Mouse (Mus musculus): ENCODE measurements around the gene Celf5. TPM values are rescaled to one million over a fixed set of nuclear protein-coding genes. Genes with fewer than 3 reads are reported as not detected.

The Celf5 gene
- polyA plus RNA-seq, 1 experiment = 57.3 TPM

- H3K4me1 ChIP-seq (ENCODE audit: control insufficient read depth, insufficient read depth, low read length) = peaks cover 49% of the 10 kb centered on the region
- peak; percentile 87 to 89 for DNase-seq
- 2% methylated on average over 45 of the region's 89 CpGs for WGBS
Measured at GRCm38 (mm10) chr10:81430141-81430830, 52.2 kb downstream of the Celf5 start.

DNA sequence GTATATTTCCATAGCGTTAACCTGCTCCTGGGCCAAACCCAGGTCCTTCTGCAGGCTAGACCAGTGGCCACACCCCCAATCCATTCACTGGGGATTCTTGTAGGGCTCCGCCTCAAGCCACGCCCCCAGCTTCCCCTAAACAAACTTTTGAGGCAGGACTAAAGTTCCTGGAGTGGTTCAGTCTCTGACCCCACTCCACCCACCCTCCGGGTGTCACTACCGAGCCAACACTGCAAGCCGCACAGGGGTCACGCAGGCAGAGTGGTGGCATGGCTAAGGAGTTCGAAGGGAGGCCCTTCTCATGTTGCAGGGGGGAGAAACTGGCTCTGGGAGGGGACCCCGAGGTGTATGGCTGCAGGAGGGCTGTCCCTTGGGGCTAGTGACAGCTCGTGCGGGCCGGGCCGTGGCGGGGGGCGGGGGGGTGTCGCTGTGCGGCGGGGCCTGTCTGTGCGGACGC is 52.9 kb downstream of the Celf5 start:
- DNase-seq = peak; percentile 72 to 76
- TF ChIP-seq CTCF (IDR thresholded peaks at IDR 0.05; ENCODE audit: borderline replicate concordance, insufficient read depth, low read depth, low read length) (no peak), POLR2A (IDR thresholded peaks at IDR 0.05; ENCODE audit: borderline replicate concordance, insufficient read depth, low read length) (no peak)
- Histone ChIP-seq H3K4me1 (ENCODE audit: control insufficient read depth, insufficient read depth, low read length) (peaks cover 43% of the 10 kb centered on the region), H3K27me3 (ENCODE audit: control insufficient read depth, insufficient read depth, low read length) (no peaks in the 10 kb centered on the region), H3K27ac (ENCODE audit: insufficient read depth, low read length) (peak overlapping the region; percentile 79; the same call in 1 of the 2 replicates), H3K4me3 (replicated peaks; ENCODE audit: insufficient read depth, low read depth, low read length) (peak overlapping the region; percentile 83)
- WGBS = under 1% methylated on average over 20 of the region's 20 CpGs

More at GRCm38 (mm10) chr10:81430141-81430830, 52.2 kb downstream of the Celf5 start:
- peak overlapping the region; percentile 83 for H3K4me3 ChIP-seq (replicated peaks; ENCODE audit: insufficient read depth, low read depth, low read length)
- peak overlapping the region; percentile 91 for H3K27ac ChIP-seq (ENCODE audit: insufficient read depth, low read length)
- TF ChIP-seq POLR2A (IDR thresholded peaks at IDR 0.05; ENCODE audit: borderline replicate concordance, insufficient read depth, low read length) = peak; percentile 19; the same call in 1 of the 2 replicates
- no peak for TF ChIP-seq CTCF (IDR thresholded peaks at IDR 0.05; ENCODE audit: borderline replicate concordance, insufficient read depth, low read depth, low read length)
- no peaks in the 10 kb centered on the region for H3K27me3 ChIP-seq (ENCODE audit: control insufficient read depth, insufficient read depth, low read length)

GRCm38 (mm10) chr10:81429092-81429491 is 53.4 kb downstream of the Celf5 start:
- TF ChIP-seq POLR2A (IDR thresholded peaks at IDR 0.05; ENCODE audit: borderline replicate concordance, insufficient read depth, low read length) (no peak), CTCF (IDR thresholded peaks at IDR 0.05; ENCODE audit: borderline replicate concordance, insufficient read depth, low read depth, low read length) (no peak)
- 47% methylated on average over 2 of the region's 2 CpGs for WGBS
- DNase-seq = peak; percentile 25 to 35
- peak overlapping the region; percentile 3 for H3K4me3 ChIP-seq (replicated peaks; ENCODE audit: insufficient read depth, low read depth, low read length)
- no peaks in the 10 kb centered on the region for H3K27me3 ChIP-seq (ENCODE audit: control insufficient read depth, insufficient read depth, low read length)
- peaks cover 38% of the 10 kb centered on the region for H3K4me1 ChIP-seq (ENCODE audit: control insufficient read depth, insufficient read depth, low read length)
- no peak overlapping the region for H3K27ac ChIP-seq (ENCODE audit: insufficient read depth, low read length)

DNA sequence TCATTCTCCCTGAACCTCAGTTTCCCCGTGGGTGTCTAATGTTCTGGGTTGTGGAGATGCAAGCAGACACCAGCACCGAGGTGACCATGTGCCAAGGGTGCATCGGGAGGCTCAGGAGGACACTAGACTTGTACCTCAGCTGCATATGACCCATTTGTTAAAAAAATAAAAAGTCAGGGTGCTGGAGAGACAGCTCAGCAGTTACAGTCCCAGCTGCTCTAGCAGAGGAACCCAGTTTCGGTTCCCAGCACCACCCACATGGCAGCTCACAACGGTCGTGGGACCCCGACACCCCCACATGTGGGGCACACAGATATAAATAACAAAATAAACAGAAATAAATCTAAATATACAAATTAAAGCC is 54.0 kb downstream of the Celf5 start:
- no peak overlapping the region for H3K27ac ChIP-seq (ENCODE audit: insufficient read depth, low read length)
- TF ChIP-seq POLR2A (IDR thresholded peaks at IDR 0.05; ENCODE audit: borderline replicate concordance, insufficient read depth, low read length) (no peak), CTCF (IDR thresholded peaks at IDR 0.05; ENCODE audit: borderline replicate concordance, insufficient read depth, low read depth, low read length) (no peak)
- no peaks in the 10 kb centered on the region for H3K27me3 ChIP-seq (ENCODE audit: control insufficient read depth, insufficient read depth, low read length)
- DNase-seq = no peak
- H3K4me1 ChIP-seq (ENCODE audit: control insufficient read depth, insufficient read depth, low read length) = peaks cover 38% of the 10 kb centered on the region
- WGBS = 65% methylated on average over 7 of the region's 7 CpGs
- H3K4me3 ChIP-seq (replicated peaks; ENCODE audit: insufficient read depth, low read depth, low read length) = no peak overlapping the region

DNA sequence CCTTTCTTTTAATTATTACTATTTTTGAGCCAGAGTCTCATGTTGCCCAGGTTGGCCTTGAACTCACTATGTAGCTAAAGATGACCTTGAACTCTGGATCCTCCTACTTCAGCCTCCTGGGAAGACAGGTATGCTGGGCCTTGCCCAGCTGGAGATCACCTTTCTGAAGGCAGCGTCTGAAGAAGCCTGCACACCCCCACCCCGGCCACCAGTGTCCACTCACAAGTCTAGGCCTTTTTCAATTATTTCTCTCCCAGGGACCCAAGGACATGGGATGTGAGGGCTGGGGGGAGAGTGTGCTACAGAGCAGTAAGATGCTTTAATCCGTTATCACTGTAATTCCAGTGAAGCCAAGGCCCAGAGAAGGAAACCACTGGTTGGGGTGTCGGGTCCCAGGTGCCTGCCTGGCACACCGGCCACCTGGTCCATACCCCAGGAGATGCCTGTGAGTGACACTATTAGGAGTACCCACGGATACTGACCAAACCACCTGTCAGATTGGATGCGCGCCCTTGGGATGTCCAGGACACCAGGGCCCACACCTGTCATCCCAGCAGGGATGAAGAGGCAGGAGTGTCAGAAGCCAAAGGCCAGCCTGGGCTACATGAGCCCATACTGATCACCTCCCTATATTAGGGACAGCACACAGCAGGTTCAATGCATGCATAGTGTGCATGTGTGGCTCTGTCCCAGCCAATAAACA is 54.6 kb downstream of the Celf5 start:
- H3K4me1 ChIP-seq (ENCODE audit: control insufficient read depth, insufficient read depth, low read length) = peaks cover 35% of the 10 kb centered on the region
- no peak for TF ChIP-seq CTCF (IDR thresholded peaks at IDR 0.05; ENCODE audit: borderline replicate concordance, insufficient read depth, low read depth, low read length)
- no peak for TF ChIP-seq POLR2A (IDR thresholded peaks at IDR 0.05; ENCODE audit: borderline replicate concordance, insufficient read depth, low read length)
- 0 out of 2 replicates have a peak overlapping the region, but pooled peaks have one; percentile 71 for H3K27ac ChIP-seq (ENCODE audit: insufficient read depth, low read length)
- WGBS = 17% methylated on average over 8 of the region's 8 CpGs
- peak; percentile 75 to 80 for DNase-seq
- no peaks in the 10 kb centered on the region for H3K27me3 ChIP-seq (ENCODE audit: control insufficient read depth, insufficient read depth, low read length)
- H3K4me3 ChIP-seq (replicated peaks; ENCODE audit: insufficient read depth, low read depth, low read length) = no peak overlapping the region

- whole genome bisulfite sequencing = 11% methylated on average over 3 of the region's 3 CpGs
- TF ChIP-seq POLR2A (IDR thresholded peaks at IDR 0.05; ENCODE audit: borderline replicate concordance, insufficient read depth, low read length) = no peak
- TF ChIP-seq CTCF (IDR thresholded peaks at IDR 0.05; ENCODE audit: borderline replicate concordance, insufficient read depth, low read depth, low read length) = no peak
- Histone ChIP-seq H3K4me3 (replicated peaks; ENCODE audit: insufficient read depth, low read depth, low read length) (peak overlapping the region; percentile 79), H3K4me1 (ENCODE audit: control insufficient read depth, insufficient read depth, low read length) (peaks cover 37% of the 10 kb centered on the region), H3K27me3 (ENCODE audit: control insufficient read depth, insufficient read depth, low read length) (no peaks in the 10 kb centered on the region), H3K27ac (ENCODE audit: insufficient read depth, low read length) (peak overlapping the region; percentile 71)
- DNase-seq = no peak
Measured at GRCm38 (mm10) chr10:81427327-81427726, 55.2 kb downstream of the Celf5 start.

GRCm38 (mm10) chr10:81426897-81427296 is 55.6 kb downstream of the Celf5 start:
- peak; percentile 82 for DNase-seq
- Histone ChIP-seq H3K4me3 (replicated peaks; ENCODE audit: insufficient read depth, low read depth, low read length) (peak overlapping the region; percentile 79), H3K27ac (ENCODE audit: insufficient read depth, low read length) (peak overlapping the region; percentile 95), H3K4me1 (ENCODE audit: control insufficient read depth, insufficient read depth, low read length) (peaks cover 40% of the 10 kb centered on the region), H3K27me3 (ENCODE audit: control insufficient read depth, insufficient read depth, low read length) (no peaks in the 10 kb centered on the region)
- TF ChIP-seq CTCF (IDR thresholded peaks at IDR 0.05; ENCODE audit: borderline replicate concordance, insufficient read depth, low read depth, low read length) = no peak
- peak; percentile 32; the same call in 1 of the 2 replicates for TF ChIP-seq POLR2A (IDR thresholded peaks at IDR 0.05; ENCODE audit: borderline replicate concordance, insufficient read depth, low read length)
- under 1% methylated on average over 38 of the region's 38 CpGs for WGBS

Measured in cerebellum, adult 2 months (tissue).